Mouse (Mus musculus): ENCODE data around the gene Gm11983.

DNA sequence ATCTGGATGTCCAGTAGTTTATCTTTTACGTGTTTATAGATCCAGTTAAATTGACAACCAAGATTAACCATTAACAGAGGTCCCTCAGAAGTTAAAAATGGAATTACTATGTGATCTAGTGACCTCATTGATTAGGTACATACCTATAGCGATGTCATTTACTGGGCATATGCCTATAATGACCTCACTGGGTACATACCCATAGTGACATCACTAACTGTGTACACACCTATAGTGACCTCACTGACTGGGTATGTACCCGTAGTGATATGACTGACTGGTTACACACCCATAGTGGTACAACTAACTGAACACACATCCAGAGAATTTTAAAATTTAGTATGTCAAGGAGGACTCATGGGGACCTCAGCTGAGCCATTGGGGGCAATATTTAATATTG lies 18.5 kb upstream of the Gm11983 start:
- TF ChIP-seq CTCF (IDR thresholded peaks at IDR 0.05; ENCODE audit: low read depth, low read length) (no peak), EP300 (IDR thresholded peaks at IDR 0.05; ENCODE audit: insufficient read depth, low read depth, low read length) (no peak), POLR2A (IDR thresholded peaks at IDR 0.05; ENCODE audit: insufficient read depth, low read length) (no peak)

Data from ES-Bruce4 (cell line).